Mouse (Mus musculus) Patski (cell line): ENCODE measurements around the gene Marco. TPM values are rescaled to one million over a fixed set of nuclear protein-coding genes. Genes with fewer than 3 reads are reported as not detected.

Experiments used
- ATAC-seq: fragments of 100-300 bp; one replicate; pipeline ENCODE4 v1.8.0; 2021
- CTCF ChIA-PET: fragments of 350-600 bp; sonication (Branson Sonifier 250); formaldehyde crosslinking; loops from one replicate; lab custom pipeline; 2022; ENCODE audit warnings: inconsistent platforms; lab: Charles Lee
- POLR2A ChIA-PET: fragments of 350-600 bp; sonication (Branson Sonifier 250); formaldehyde crosslinking; loops from one replicate; lab custom pipeline; 2022; ENCODE audit warnings: antibody characterized with exemption, inconsistent platforms; lab: Charles Lee
- DNase-seq: peaks from one replicate; pipeline ENCODE4 v3.0.0-alpha.2; 2011; ENCODE audit warnings: low read depth, low spot score
- H3K27me3 ChIP-seq: fragments of 371-371 bp; one replicate; pipeline ENCODE4 v1.5.1; 2021
- CTCF ChIP-seq: fragments of 100-300 bp; IDR thresholded peaks from one replicate; pipeline ENCODE4 v1.5.1; 2021
- in situ Hi-C: fragments of 300-500 bp; cut with MboI; formaldehyde crosslinking; loops from 3 replicates; pipeline ENCODE4 v1.11.1; 2018; ENCODE audit warnings: low pct_unique_long_range_greater_than_20kb, mixed read lengths
- polyA plus RNA-seq: library from polyadenylated mRNA; unstranded; gene quantifications from one replicate; pipeline ENCODE4 v1.2.3, GENCODE M21; 2021

The Marco gene
- polyA plus RNA-seq, 1 experiment from 2014 or later, result not detected

- H3K27me3 ChIP-seq, result peaks cover 31% of the 10 kb centered on the region
- no peak for ATAC-seq
- no peak for DNase-seq
- in situ Hi-C loops, result no loop called here
- no peak for TF ChIP-seq CTCF
- POLR2A ChIA-PET, result no interaction called here
- CTCF ChIA-PET, result no interaction called here
Measured at GRCm38 (mm10) chr1:120501496-120501895, 3.3 kb downstream of the Marco start.

- TF ChIP-seq CTCF, result no peak
- DNase-seq (no peak), ATAC-seq (no peak)
- CTCF ChIA-PET, result no interaction called here
- in situ Hi-C loops, result no loop called here
- H3K27me3 ChIP-seq, result peaks cover 26% of the 10 kb centered on the region
- POLR2A ChIA-PET, result no interaction called here
Measured at GRCm38 (mm10) chr1:120498036-120498435, 6.8 kb downstream of the Marco start.

- H3K27me3 ChIP-seq, result peaks cover 8% of the 10 kb centered on the region
- no peak for DNase-seq
- ChIA-PET CTCF (interaction anchor here (1.0 kb wide), 1 partner anchor 9 kb away, joined by 3 read pairs; no protein-coding TSS in a partner anchor), POLR2A (no interaction called here)
- in situ Hi-C loops, result no loop called here
- TF ChIP-seq CTCF, result no peak
- ATAC-seq, result no peak
Measured at GRCm38 (mm10) chr1:120480937-120481336, 23.9 kb downstream of the Marco start.

GRCm38 (mm10) chr1:120474825-120475224 is 30.0 kb downstream of the Marco start:
- TF ChIP-seq CTCF, result no peak
- DNase-seq (no peak), ATAC-seq (no peak)
- in situ Hi-C loops, result no loop called here
- H3K27me3 ChIP-seq, result peaks cover 21% of the 10 kb centered on the region
- CTCF ChIA-PET, result interaction anchor here (0.9 to 1.2 kb wide), 3 partner anchors 10 to 147 kb away, joined by 3 read pairs; no protein-coding TSS in a partner anchor
- POLR2A ChIA-PET, result no interaction called here

- H3K27me3 ChIP-seq, result peaks cover 5% of the 10 kb centered on the region
- CTCF ChIA-PET, result no interaction called here
- POLR2A ChIA-PET, result interaction anchor here (0.6 kb wide), 1 partner anchor 460 kb away, joined by 3 read pairs; no protein-coding TSS in a partner anchor
- ATAC-seq (no peak), DNase-seq (no peak)
- in situ Hi-C loops, result loop anchor here (5.0 to 10.0 kb wide), 2 partner anchors 144 to 297 kb away; no protein-coding TSS in a partner anchor
- TF ChIP-seq CTCF, result peak; percentile 77
Measured at GRCm38 (mm10) chr1:120468891-120469290, 35.9 kb downstream of the Marco start.

- POLR2A ChIA-PET, result no interaction called here
- no peak for ATAC-seq
- DNase-seq, result no peak
- no peak for TF ChIP-seq CTCF
- H3K27me3 ChIP-seq, result peaks cover 5% of the 10 kb centered on the region
- CTCF ChIA-PET, result no interaction called here
- in situ Hi-C loops, result loop anchor here (5.0 to 10.0 kb wide), 2 partner anchors 143 to 295 kb away; no protein-coding TSS in a partner anchor
Measured at GRCm38 (mm10) chr1:120467323-120467722, 37.5 kb downstream of the Marco start.

GRCm38 (mm10) chr1:120466751-120467150 is 38.1 kb downstream of the Marco start:
- ChIA-PET POLR2A (no interaction called here), CTCF (no interaction called here)
- in situ Hi-C loops, result loop anchor here (5.0 to 10.0 kb wide), 2 partner anchors 142 to 294 kb away; no protein-coding TSS in a partner anchor
- no peak for ATAC-seq
- TF ChIP-seq CTCF, result no peak
- H3K27me3 ChIP-seq, result peaks cover 5% of the 10 kb centered on the region
- no peak for DNase-seq

GRCm38 (mm10) chr1:120459032-120459431 is 45.8 kb downstream of the Marco start:
- ChIA-PET POLR2A (no interaction called here), CTCF (no interaction called here)
- DNase-seq (no peak), ATAC-seq (no peak)
- TF ChIP-seq CTCF, result no peak
- in situ Hi-C loops, result no loop called here
- H3K27me3 ChIP-seq, result peaks cover 24% of the 10 kb centered on the region

GRCm38 (mm10) chr1:120458524-120458923 is 46.3 kb downstream of the Marco start:
- in situ Hi-C loops, result no loop called here
- ATAC-seq (no peak), DNase-seq (no peak)
- ChIA-PET CTCF (no interaction called here), POLR2A (no interaction called here)
- peaks cover 24% of the 10 kb centered on the region for H3K27me3 ChIP-seq
- no peak for TF ChIP-seq CTCF

GRCm38 (mm10) chr1:120451486-120452270 is 53.1 kb downstream of the Marco start:
- DNase-seq (no peak), ATAC-seq (no peak)
- peaks cover 20% of the 10 kb centered on the region for H3K27me3 ChIP-seq
- no peak for TF ChIP-seq CTCF
- ChIA-PET CTCF (no interaction called here), POLR2A (no interaction called here)
- in situ Hi-C loops, result no loop called here

GRCm38 (mm10) chr1:120449662-120450061 is 55.2 kb downstream of the Marco start:
- H3K27me3 ChIP-seq, result peaks cover 3% of the 10 kb centered on the region
- in situ Hi-C loops, result no loop called here
- ATAC-seq (no peak), DNase-seq (no peak)
- CTCF ChIA-PET, result no interaction called here
- POLR2A ChIA-PET, result no interaction called here
- no peak for TF ChIP-seq CTCF
